Mouse (Mus musculus) CH12.LX (cell line): Measurements from ENCODE around the gene Gm5105. TPM values are rescaled to one million over a fixed set of nuclear protein-coding genes. Genes with fewer than 3 reads are reported as not detected.

Source experiments
- DNase-seq: peaks from one replicate; pipeline ENCODE4 v3.0.0-alpha.2; 2013; ENCODE audit errors: extremely low read depth
- H3K27ac ChIP-seq: 2 replicates; pipeline ENCODE4 v1.5.1; 2012; ENCODE audit warnings: low read depth, mild to moderate bottlenecking, control low read depth, moderate library complexity; ENCODE audit not compliant: insufficient read depth
- H3K27me3 ChIP-seq: replicated peaks from 2 replicates; pipeline ENCODE3; 2012; ENCODE audit warnings: inconsistent platforms
- H3K36me3 ChIP-seq, 2 experiments: replicated peaks in 1 of 2; 2 replicates each; pipeline versions ENCODE3 to v1.6.1; 2012; ENCODE audit warnings: inconsistent platforms in 1 of 2, low read length in 1 of 2, mild to moderate bottlenecking in 1 of 2, mixed read lengths in 1 of 2, moderate library complexity in 1 of 2; ENCODE audit not compliant: control insufficient read depth in 1 of 2, insufficient read depth in 1 of 2
- H3K4me1 ChIP-seq, 2 experiments: 2 replicates each; pipeline ENCODE4 v1.6.1; 2012; ENCODE audit warnings: inconsistent platforms in 1 of 2, moderate library complexity in 1 of 2; ENCODE audit not compliant: insufficient read depth in 2 of 2, control insufficient read depth in 1 of 2
- H3K4me2 ChIP-seq: 2 replicates; pipeline ENCODE4 v1.6.1; 2012; ENCODE audit warnings: low read depth, mild to moderate bottlenecking, control low read depth; ENCODE audit not compliant: poor library complexity, insufficient read depth, severe bottlenecking
- H3K4me3 ChIP-seq, 3 experiments: fragments of 150-350 bp in 1 of 3; sonication (generic) in 1 of 3; replicated peaks in 1 of 3; 2 replicates each; pipeline versions ENCODE3 to v1.5.1; 2011 to 2012; ENCODE audit warnings: low read depth in 2 of 3, low read length in 2 of 3, mild to moderate bottlenecking in 2 of 3, moderate library complexity in 2 of 3, control low read depth in 1 of 3, improper control_type of control experiment in 1 of 3, inconsistent platforms in 1 of 3, mixed read lengths in 1 of 3; ENCODE audit not compliant: poor library complexity in 1 of 3
- H3K79me2 ChIP-seq: replicated peaks from 2 replicates; pipeline ENCODE4 v1.6.1; 2012; ENCODE audit warnings: mild to moderate bottlenecking, moderate library complexity; ENCODE audit not compliant: control insufficient read depth, poor library complexity, insufficient read depth, severe bottlenecking; ENCODE audit errors: extremely low read depth
- H3K9ac ChIP-seq: 2 replicates; pipeline ENCODE4 v1.6.1; 2012; ENCODE audit warnings: low read depth, mild to moderate bottlenecking, control low read depth, moderate library complexity; ENCODE audit not compliant: insufficient read depth
- H3K9me3 ChIP-seq: replicated peaks from 2 replicates; pipeline ENCODE3; 2012; ENCODE audit warnings: low read length, inconsistent platforms, mixed read lengths
- BHLHE40 ChIP-seq: IDR thresholded peaks from 2 replicates; pipeline ENCODE4 v1.6.1; 2011; ENCODE audit warnings: mild to moderate bottlenecking, low read depth, low read length, improper control_type of control experiment
- CHD1 ChIP-seq: IDR thresholded peaks from 2 replicates; pipeline ENCODE4 v1.6.1; 2012; ENCODE audit warnings: low read depth, low read length, improper control_type of control experiment, inconsistent platforms
- EP300 ChIP-seq: IDR thresholded peaks from 2 replicates; pipeline ENCODE4 v1.6.1; 2011; ENCODE audit warnings: low read length, improper control_type of control experiment
- GABPA ChIP-seq: IDR thresholded peaks from 2 replicates; pipeline ENCODE4 v1.6.1; 2012; ENCODE audit warnings: low read depth, low read length, improper control_type of control experiment, inconsistent platforms; ENCODE audit not compliant: insufficient replicate concordance
- IRF4 ChIP-seq: IDR thresholded peaks from 2 replicates; pipeline ENCODE4 v1.6.1; 2014; ENCODE audit warnings: low read depth, mild to moderate bottlenecking, inconsistent platforms, low read length, improper control_type of control experiment
- JUND ChIP-seq: conservative IDR thresholded peaks from 2 replicates; pipeline ENCODE4 v1.6.1; 2011; ENCODE audit warnings: low read depth, low read length, improper control_type of control experiment
- KAT2A ChIP-seq: IDR thresholded peaks from 2 replicates; pipeline ENCODE4 v1.6.1; 2012; ENCODE audit warnings: low read length, improper control_type of control experiment, inconsistent platforms; ENCODE audit not compliant: insufficient replicate concordance
- MAFK ChIP-seq: IDR thresholded peaks from 2 replicates; pipeline ENCODE4 v1.6.1; 2011; ENCODE audit warnings: low read length, improper control_type of control experiment; ENCODE audit not compliant: insufficient replicate concordance
- MAZ ChIP-seq: IDR thresholded peaks from 2 replicates; pipeline ENCODE4 v1.6.1; 2012; ENCODE audit warnings: low read depth, mild to moderate bottlenecking, inconsistent platforms, low read length, improper control_type of control experiment, moderate library complexity
- MXI1 ChIP-seq: IDR thresholded peaks from 2 replicates; pipeline ENCODE4 v1.6.1; 2011; ENCODE audit warnings: mild to moderate bottlenecking, low read depth, low read length, improper control_type of control experiment
- MYC ChIP-seq: IDR thresholded peaks from 2 replicates; pipeline ENCODE4 v1.6.1; 2011; ENCODE audit warnings: low read depth, mild to moderate bottlenecking, improper control_type of control experiment, low read length
- NRF1 ChIP-seq: IDR thresholded peaks from 2 replicates; pipeline ENCODE4 v1.6.1; 2014; ENCODE audit warnings: low read depth, mild to moderate bottlenecking, inconsistent platforms, low read length, improper control_type of control experiment, moderate library complexity
- PAX5 ChIP-seq: IDR thresholded peaks from 2 replicates; pipeline ENCODE4 v1.6.1; 2012; ENCODE audit warnings: low read length, inconsistent platforms, mixed read lengths
- POLR2AphosphoS2 ChIP-seq: IDR thresholded peaks from 2 replicates; pipeline ENCODE4 v1.6.1; 2011; ENCODE audit warnings: low read depth, low read length, improper control_type of control experiment
- TBP ChIP-seq: conservative IDR thresholded peaks from 2 replicates; pipeline ENCODE4 v1.6.1; 2011; ENCODE audit warnings: low read depth, low read length, improper control_type of control experiment
- TCF12 ChIP-seq: IDR thresholded peaks from 2 replicates; pipeline ENCODE4 v1.6.1; 2014; ENCODE audit warnings: low read depth, mild to moderate bottlenecking, inconsistent platforms, low read length, improper control_type of control experiment
- UBTF ChIP-seq: IDR thresholded peaks from 2 replicates; pipeline ENCODE4 v1.6.1; 2012; ENCODE audit warnings: low read depth, mild to moderate bottlenecking, inconsistent platforms, low read length, improper control_type of control experiment, moderate library complexity
- USF1 ChIP-seq: IDR thresholded peaks from 2 replicates; pipeline ENCODE4 v1.6.1; 2014; ENCODE audit warnings: low read depth, mild to moderate bottlenecking, inconsistent platforms, low read length, improper control_type of control experiment
- USF2 ChIP-seq: conservative IDR thresholded peaks from 2 replicates; pipeline ENCODE4 v1.6.1; 2011; ENCODE audit warnings: low read depth, low read length, improper control_type of control experiment
- ZKSCAN1 ChIP-seq: IDR thresholded peaks from 2 replicates; pipeline ENCODE4 v1.6.1; 2012; ENCODE audit warnings: low read depth, inconsistent platforms, low read length, improper control_type of control experiment, borderline replicate concordance
- ZNF384 ChIP-seq: IDR thresholded peaks from 2 replicates; pipeline ENCODE4 v1.6.1; 2012; ENCODE audit warnings: low read depth, low read length, improper control_type of control experiment, inconsistent platforms
- dilution Hi-C: fragments of 300-500 bp; cut with MboI; formaldehyde crosslinking; loops from 2 replicates; pipeline ENCODE4 v1.14.3; 2020; ENCODE audit warnings: low sequenced_read_pairs; ENCODE audit not compliant: extremely low pct_unique_long_range_greater_than_20kb, extremely low pct_ligation_motif_present
- in situ Hi-C: fragments of 300-500 bp; cut with MboI; formaldehyde crosslinking; loops from 3 replicates; pipeline ENCODE4 v1.14.3; 2019; ENCODE audit warnings: low sequenced_read_pairs, low pct_ligation_motif_present, low pct_unique_long_range_greater_than_20kb, mixed read lengths
- polyA plus RNA-seq: library from polyadenylated mRNA; unstranded; fragments of >175 nt; gene quantifications from 2 replicates; pipeline ENCODE4 v1.2.1, GENCODE M21; 2012; ENCODE audit warnings: low read depth; ENCODE audit not compliant: insufficient read length
- total RNA-seq, 2 experiments: library from RNA; depleted of rRNA; stranded (reverse); fragments of 300-350 nt in 1 of 2; fragments of >200 nt in 1 of 2; gene quantifications; 2 replicates each; pipeline ENCODE4 v1.2.3; 2012 to 2014

Gm5105 gene
- total and polyA plus RNA-seq, 3 experiments, result 0.13 TPM; not detected in 2

GRCm38 (mm10) chr3:138103690-138104089 is 36.5 kb upstream of the Gm5105 start:
- no peak for DNase-seq
- dilution Hi-C loops, result no loop called here

GRCm38 (mm10) chr3:138101936-138102335 is 34.7 kb upstream of the Gm5105 start:
- no peaks in the 10 kb centered on the region for H3K27me3 ChIP-seq
- in situ Hi-C loops, result no loop called here
- DNase-seq, result no peak
- no peak overlapping the region for H3K27ac ChIP-seq
- H3K36me3 ChIP-seq, result peaks cover 0 to 8% of the 10 kb centered on the region in 2 experiments
- dilution Hi-C loops, result no loop called here
- TF ChIP-seq PAX5 (no peak), ZNF384 (no peak), BHLHE40 (no peak), NRF1 (no peak), TBP (no peak), MAFK (no peak), USF1 (no peak), MYC (no peak), UBTF (no peak)
- H3K4me2 ChIP-seq, result no peak overlapping the region
- no peak overlapping the region for H3K9ac ChIP-seq
- no peaks in the 10 kb centered on the region; a peak in 1 of 4 replicates for H3K4me1 ChIP-seq
- no peak overlapping the region for H3K4me3 ChIP-seq
- H3K79me2 ChIP-seq, result no peaks in the 10 kb centered on the region
- no peaks in the 10 kb centered on the region for H3K9me3 ChIP-seq

More at GRCm38 (mm10) chr3:138103690-138104089, 36.5 kb upstream of the Gm5105 start:
- no peaks in the 10 kb centered on the region for H3K79me2 ChIP-seq
- no peaks in the 10 kb centered on the region for H3K27me3 ChIP-seq
- no peak overlapping the region for H3K9ac ChIP-seq
- no peak overlapping the region for H3K27ac ChIP-seq
- H3K4me1 ChIP-seq, result no peaks in the 10 kb centered on the region; a peak in 1 of 4 replicates
- no peak overlapping the region for H3K4me3 ChIP-seq
- peaks cover 0 to 9% of the 10 kb centered on the region in 2 experiments for H3K36me3 ChIP-seq
- H3K9me3 ChIP-seq, result no peaks in the 10 kb centered on the region
- in situ Hi-C loops, result no loop called here
- TF ChIP-seq MXI1 (no peak), USF2 (no peak), GABPA (no peak), TCF12 (no peak), UBTF (no peak), MAZ (no peak), JUND (no peak), POLR2AphosphoS2 (no peak), EP300 (no peak), KAT2A (no peak), ZKSCAN1 (no peak), CHD1 (no peak), IRF4 (no peak), MAFK (no peak)
- TF ChIP-seq, all 38 proteins: peak for 0
- no peak overlapping the region for H3K4me2 ChIP-seq
